Mouse (Mus musculus): ENCODE results near the gene Gpr84.
"Not testable (repeated sequence)": the region's sequence is repeated elsewhere in the genome, so short reads cannot be mapped to it uniquely, and the experiment has no call there.

Gene Gpr84

DNA sequence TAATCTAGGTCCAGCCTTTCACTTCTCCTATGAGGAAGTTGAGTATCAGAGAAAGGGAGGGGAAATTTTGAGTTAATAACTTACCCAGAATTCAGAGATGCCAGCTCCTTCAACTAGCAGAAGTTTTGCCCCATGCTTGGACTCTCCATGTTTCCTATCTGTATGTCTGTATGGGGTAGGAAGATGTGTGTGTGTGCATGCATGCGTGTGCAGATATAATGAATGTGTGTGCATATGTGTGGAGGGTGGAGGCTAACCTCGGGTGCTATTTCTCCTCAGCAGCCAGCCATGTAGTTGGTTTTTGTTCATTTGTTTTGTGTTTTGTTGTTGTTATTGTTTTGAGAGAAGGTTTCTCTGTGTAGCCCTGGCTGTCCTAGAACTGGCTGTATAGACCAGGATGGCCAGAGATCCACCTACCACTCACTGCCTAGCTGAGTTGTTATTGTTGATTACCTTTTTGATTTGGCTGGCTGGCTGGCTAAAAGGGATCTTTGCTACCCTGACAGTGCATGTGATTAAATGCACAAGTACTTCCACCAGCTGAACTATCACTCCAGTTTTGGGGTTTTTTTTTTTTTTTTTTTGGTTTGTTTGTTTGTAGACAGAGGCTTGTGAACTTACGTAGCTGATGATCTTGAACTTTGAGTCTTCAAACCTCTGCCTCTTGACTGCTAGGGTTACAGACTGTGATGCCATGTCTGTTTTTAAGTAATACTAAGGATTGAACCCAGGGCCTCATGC is 28.8 kb downstream of the Gpr84 start:
- DNase-seq, result no peak

- peak; percentile 36 for DNase-seq
These were observed 29.5 kb downstream of the Gpr84 start for GRCm38 (mm10) chr15:103280817-103281464.

- peak; percentile 52 for DNase-seq
These were observed 30.7 kb downstream of the Gpr84 start for GRCm38 (mm10) chr15:103279750-103280149.

- DNase-seq, result no peak
These were observed 32.5 kb downstream of the Gpr84 start for GRCm38 (mm10) chr15:103277949-103278348.

GRCm38 (mm10) chr15:103275943-103276342 is 34.5 kb downstream of the Gpr84 start:
- not testable (repeated sequence) for DNase-seq

DNA sequence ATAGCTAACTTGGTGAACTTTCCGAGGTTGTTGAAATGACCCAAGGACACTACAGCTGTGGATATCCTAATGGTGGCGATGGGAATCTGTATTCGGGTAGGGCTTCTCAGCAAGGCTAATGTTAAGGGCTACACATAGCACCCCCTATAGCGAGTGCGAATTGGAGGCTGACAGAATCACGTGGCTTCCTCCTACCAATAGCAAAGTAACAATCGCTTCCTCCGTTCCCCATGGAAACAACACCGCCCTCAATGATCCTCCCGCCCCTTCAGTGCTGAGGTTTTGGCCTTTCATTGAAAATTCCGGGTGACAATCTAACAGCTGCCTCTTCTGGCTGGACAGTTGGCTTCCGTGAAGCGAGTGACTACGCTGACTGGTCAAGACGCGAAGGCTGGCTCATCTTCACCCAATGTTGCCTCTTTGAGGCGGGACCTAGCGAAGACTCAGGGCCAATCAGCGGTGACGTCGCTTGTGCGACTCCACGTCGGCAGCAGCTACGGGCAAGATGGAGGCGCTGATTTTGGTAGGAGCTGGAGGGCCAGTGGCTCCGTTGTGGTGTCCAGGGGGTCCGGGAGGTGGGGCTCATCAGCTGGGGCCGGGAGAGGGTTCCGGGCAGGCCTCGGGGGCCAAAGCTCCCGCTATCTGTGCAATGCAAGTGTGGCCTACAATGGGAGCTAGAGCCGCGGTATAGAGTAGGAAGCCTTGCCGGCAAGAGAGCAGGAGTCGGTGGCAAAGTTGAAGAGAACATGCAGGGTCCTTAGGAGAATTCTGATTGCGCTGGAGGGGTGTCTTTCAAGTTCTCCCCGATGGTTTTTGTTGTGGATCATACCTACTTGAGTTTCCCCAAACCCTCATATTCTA is 37.8 kb downstream of the Gpr84 start, which contains the start of gene Copz1:
Gene Copz1, plus strand, starts transcription at position 296 of the 861 bp plus-strand sequence.
- peak; percentile 92 for DNase-seq

- DNase-seq, result no peak
These were observed 41.5 kb downstream of the Gpr84 start for GRCm38 (mm10) chr15:103268903-103269302.

GRCm38 (mm10) chr15:103264794-103265193 is 45.6 kb downstream of the Gpr84 start:
- DNase-seq, result no peak

DNA sequence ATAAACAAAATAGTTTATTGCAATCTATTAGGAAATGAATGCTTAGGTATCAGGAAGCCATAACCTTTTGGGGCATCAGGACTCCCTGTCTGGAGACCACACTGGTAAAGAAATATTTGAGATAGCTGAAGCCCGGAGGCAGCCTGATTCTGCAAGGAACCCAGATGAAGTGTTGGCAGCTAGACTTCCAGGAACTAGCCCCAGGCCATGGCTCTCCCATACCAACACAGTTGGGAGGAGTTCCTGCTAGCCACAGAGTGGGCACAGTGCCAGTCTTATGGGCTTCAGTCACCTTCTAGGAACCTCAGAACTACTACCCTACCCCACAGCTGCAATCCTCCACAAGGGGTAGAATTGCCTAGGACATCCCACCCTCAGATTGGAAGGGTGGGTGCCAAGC is 50.4 kb downstream of the Gpr84 start:
- no peak for DNase-seq

GRCm38 (mm10) chr15:103259162-103259561 is 51.2 kb downstream of the Gpr84 start:
- DNase-seq, result no peak
